Mouse (Mus musculus) spleen, adult 2 months (tissue): ENCODE measurements around the gene Olfr328. TPM values are rescaled to one million over a fixed set of nuclear protein-coding genes. Genes with fewer than 3 reads are reported as not detected.

Source experiments
- DNase-seq, 2 experiments: peaks; one replicate each; pipeline versions ENCODE4 v3.0.0 to v3.0.0-alpha.2; 2012 to 2021; ENCODE audit warnings: low spot score in 2 of 2, low read depth in 1 of 2
- H3K27ac ChIP-seq: fragments of 200-500 bp; 2 replicates; pipeline ENCODE4 v1.5.1; 2012; ENCODE audit warnings: low read length, inconsistent platforms; ENCODE audit not compliant: insufficient read depth
- H3K27me3 ChIP-seq: fragments of 200-500 bp; 2 replicates; pipeline ENCODE4 v1.6.1; 2012; ENCODE audit warnings: mild to moderate bottlenecking, moderate library complexity, low read length, inconsistent platforms; ENCODE audit not compliant: control insufficient read depth, insufficient read depth
- H3K36me3 ChIP-seq: fragments of 200-500 bp; 2 replicates; pipeline ENCODE4 v1.6.1; 2012; ENCODE audit warnings: mild to moderate bottlenecking, low read length, inconsistent platforms; ENCODE audit not compliant: control insufficient read depth, insufficient read depth
- H3K4me1 ChIP-seq: fragments of 200-500 bp; 2 replicates; pipeline ENCODE4 v1.6.1; 2011; ENCODE audit warnings: inconsistent platforms; ENCODE audit not compliant: control insufficient read depth, insufficient read depth, insufficient read length
- H3K4me3 ChIP-seq: fragments of 200-500 bp; 2 replicates; pipeline ENCODE4 v1.5.1; 2011; ENCODE audit warnings: mild to moderate bottlenecking, inconsistent platforms; ENCODE audit not compliant: insufficient read depth, insufficient read length; ENCODE audit errors: extremely low read depth
- CTCF ChIP-seq: fragments of 200-500 bp; IDR thresholded peaks from 2 replicates; pipeline ENCODE4 v1.5.1; 2011; ENCODE audit warnings: mild to moderate bottlenecking, inconsistent platforms; ENCODE audit not compliant: insufficient read depth, insufficient read length, insufficient replicate concordance; ENCODE audit errors: extremely low read depth
- POLR2A ChIP-seq: fragments of 200-500 bp; IDR thresholded peaks from 2 replicates; pipeline ENCODE4 v1.6.1; 2011; ENCODE audit warnings: low read depth, low read length, inconsistent platforms
- WGBS: fragments of 180-500 bp; shearing (Covaris S2); methylation state at CpG from one replicate; pipeline ENCODE4 v1.1.7; 2018; 5-methylcytosine and 5-hydroxymethylcytosine counted together
- polyA plus RNA-seq: library from polyadenylated mRNA; depleted of rRNA; stranded (reverse); fragments of >200 nt; gene quantifications from 2 replicates; pipeline ENCODE4 v1.2.3, GENCODE M21; 2012; rRNA removed

Olfr328 gene
- 0.08 TPM in 1 of 2 replicates, not detected in the other for polyA plus RNA-seq

GRCm38 (mm10) chr11:58555536-58555935 lies at the start of gene Olfr328:
TSS of gene Olfr328 (minus strand) at chr11:58555636.
- no peak within 1 kb of the TSS for H3K4me3 ChIP-seq
- no peaks in the 10 kb centered on the region for H3K4me1 ChIP-seq
- DNase-seq, result no peak
- TF ChIP-seq POLR2A (no peak), CTCF (no peak)
- no peaks in the 10 kb centered on the region for H3K36me3 ChIP-seq
- no peaks in the 10 kb centered on the region for H3K27me3 ChIP-seq
- H3K27ac ChIP-seq, result no peak within 1 kb of the TSS
- 78% methylated on average over 1 of the region's 1 CpGs for WGBS

GRCm38 (mm10) chr11:58605228-58605627 lies 49.8 kb upstream of the Olfr328 start:
- Histone ChIP-seq H3K27ac (no peak overlapping the region), H3K27me3 (no peaks in the 10 kb centered on the region), H3K36me3 (no peaks in the 10 kb centered on the region), H3K4me3 (no peak overlapping the region), H3K4me1 (no peaks in the 10 kb centered on the region)
- WGBS, result 76% methylated on average over 3 of the region's 3 CpGs
- TF ChIP-seq POLR2A (no peak), CTCF (no peak)
- DNase-seq, result no peak

- no peak for TF ChIP-seq CTCF
- TF ChIP-seq POLR2A, result no peak
- WGBS, result 49% methylated on average over 2 of the region's 2 CpGs
- no peak for DNase-seq
- no peak overlapping the region for H3K4me3 ChIP-seq
- no peaks in the 10 kb centered on the region for H3K27me3 ChIP-seq
- H3K27ac ChIP-seq, result no peak overlapping the region
- no peaks in the 10 kb centered on the region for H3K36me3 ChIP-seq
- no peaks in the 10 kb centered on the region for H3K4me1 ChIP-seq
These were observed 49.3 kb upstream of the Olfr328 start for GRCm38 (mm10) chr11:58604688-58605087.

GRCm38 (mm10) chr11:58602800-58603560 lies 47.5 kb upstream of the Olfr328 start:
- no peak for DNase-seq
- WGBS, result 85% methylated on average over 6 of the region's 6 CpGs
- H3K36me3 ChIP-seq, result no peaks in the 10 kb centered on the region
- no peak overlapping the region for H3K27ac ChIP-seq
- no peaks in the 10 kb centered on the region for H3K27me3 ChIP-seq
- TF ChIP-seq POLR2A (no peak), CTCF (no peak)
- no peak overlapping the region for H3K4me3 ChIP-seq
- no peaks in the 10 kb centered on the region for H3K4me1 ChIP-seq

- Histone ChIP-seq H3K4me3 (no peak overlapping the region), H3K27ac (no peak overlapping the region), H3K36me3 (no peaks in the 10 kb centered on the region), H3K4me1 (no peaks in the 10 kb centered on the region), H3K27me3 (no peaks in the 10 kb centered on the region)
- DNase-seq, result no peak
- TF ChIP-seq CTCF (no peak), POLR2A (no peak)
These were observed 46.6 kb upstream of the Olfr328 start for GRCm38 (mm10) chr11:58602062-58602461.

GRCm38 (mm10) chr11:58597837-58598236 lies 42.4 kb upstream of the Olfr328 start:
- WGBS, result 87% methylated on average over 13 of the region's 13 CpGs
- no peak for DNase-seq
- Histone ChIP-seq H3K27me3 (no peaks in the 10 kb centered on the region), H3K36me3 (no peaks in the 10 kb centered on the region), H3K4me3 (no peak overlapping the region), H3K27ac (no peak overlapping the region), H3K4me1 (no peaks in the 10 kb centered on the region)
- TF ChIP-seq CTCF (no peak), POLR2A (no peak)

GRCm38 (mm10) chr11:58594814-58595213 lies 39.4 kb upstream of the Olfr328 start, which contains the start of gene Olfr324:
TSS of gene Olfr324 (plus strand) at chr11:58595114.
- H3K27ac ChIP-seq, result no peak within 1 kb of the TSS
- no peaks in the 10 kb centered on the region for H3K36me3 ChIP-seq
- no peaks in the 10 kb centered on the region for H3K4me1 ChIP-seq
- no peak for DNase-seq
- WGBS, result 75% methylated on average over 6 of the region's 6 CpGs
- no peak within 1 kb of the TSS for H3K4me3 ChIP-seq
- no peak for TF ChIP-seq CTCF
- H3K27me3 ChIP-seq, result no peaks in the 10 kb centered on the region
